Mouse (Mus musculus) midbrain, postnatal 0 days (tissue): ENCODE measurements at regions not wholly inside any gene's neighbourhood (a gene's known extent, or its start where the extent isn't known, plus 50 kb on each side); places are given as distances from the start of the nearest gene placed in this dataset.

ENCODE experiments used
- ATAC-seq: fragments of 200-750 bp; cut with Nextera tagmentation; 2 replicates; pipeline ENCODE4 v1.8.0; 2017; ENCODE audit warnings: moderate number of reproducible peaks, mild to moderate bottlenecking, moderate TSS enrichment, moderate library complexity; ENCODE audit not compliant: low FRiP score
- DNase-seq: peaks from one replicate; pipeline ENCODE4 v3.0.0-alpha.2; 2015; ENCODE audit warnings: low spot score
- H3K27ac ChIP-seq: fragments of 300-500 bp; sonication (generic); 2 replicates; pipeline ENCODE4 v1.5.1; 2014; ENCODE audit warnings: low read depth, mild to moderate bottlenecking, low read length, mixed read lengths
- H3K27me3 ChIP-seq: fragments of 300-500 bp; sonication (generic); 2 replicates; pipeline ENCODE4 v1.6.1; 2014; ENCODE audit warnings: low read length, control low read depth, mixed read lengths; ENCODE audit not compliant: insufficient read depth
- H3K36me3 ChIP-seq: fragments of 300-500 bp; sonication (generic); 2 replicates; pipeline ENCODE4 v1.6.1; 2014; ENCODE audit warnings: low read length, control low read depth, mixed read lengths; ENCODE audit not compliant: insufficient read depth
- H3K4me1 ChIP-seq: fragments of 300-500 bp; sonication (generic); 2 replicates; pipeline ENCODE4 v1.6.1; 2014; ENCODE audit warnings: mild to moderate bottlenecking, control low read depth, antibody characterized with exemption, low read length, mixed read lengths; ENCODE audit not compliant: insufficient read depth
- H3K4me2 ChIP-seq: fragments of 300-500 bp; sonication (generic); 2 replicates; pipeline ENCODE4 v1.6.1; 2014; ENCODE audit warnings: low read depth, mild to moderate bottlenecking, low read length, mixed read lengths; ENCODE audit not compliant: poor library complexity, severe bottlenecking
- H3K4me3 ChIP-seq: fragments of 300-500 bp; sonication (generic); 2 replicates; pipeline ENCODE4 v1.5.1; 2014; ENCODE audit warnings: low read depth, mild to moderate bottlenecking, low read length, moderate library complexity
- H3K9ac ChIP-seq: fragments of 300-500 bp; sonication (generic); replicated peaks from 2 replicates; pipeline ENCODE4 v1.6.1; 2014; ENCODE audit warnings: mild to moderate bottlenecking, low read length, moderate library complexity, mixed read lengths; ENCODE audit not compliant: poor library complexity, severe bottlenecking
- H3K9me3 ChIP-seq: fragments of 300-500 bp; sonication (generic); 2 replicates; pipeline ENCODE4 v1.6.1; 2016; ENCODE audit warnings: low read length, control low read depth
- CTCF ChIP-seq: IDR thresholded peaks from 2 replicates; pipeline ENCODE4 v1.5.1; 2016; ENCODE audit warnings: antibody characterized with exemption, mild to moderate bottlenecking
- WGBS: fragments of 180-500 bp; shearing (Covaris S2); extraction: QIAGEN DNeasy Blood & Tissue Kit; methylation state at CpG from one replicate; pipeline ENCODE4 v1.1.7; 2014; 5-methylcytosine and 5-hydroxymethylcytosine counted together

DNA sequence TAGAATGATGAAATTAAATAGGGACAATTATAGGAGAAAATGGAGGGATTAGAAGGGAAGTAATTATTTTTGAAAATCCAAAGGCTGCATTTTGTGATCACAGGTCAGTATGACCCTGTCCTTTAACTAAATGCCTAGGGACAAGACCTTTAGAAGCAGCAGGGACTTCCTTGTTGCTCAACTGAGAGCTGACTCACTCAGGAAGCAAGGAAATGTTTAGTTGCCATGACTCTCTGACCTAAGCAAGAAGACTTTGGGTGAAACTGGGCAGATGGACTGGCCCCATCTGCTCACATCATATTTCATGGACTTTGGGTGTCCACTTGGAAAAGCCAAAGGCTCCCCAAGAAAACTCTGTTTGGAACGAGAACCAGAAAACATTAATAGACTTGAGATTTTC is 76.9 kb upstream of the Prl start:
- Histone ChIP-seq H3K9me3 (no peaks in the 10 kb centered on the region), H3K27me3 (no peaks in the 10 kb centered on the region), H3K4me2 (no peak overlapping the region), H3K4me3 (no peak overlapping the region), H3K4me1 (no peaks in the 10 kb centered on the region), H3K36me3 (no peaks in the 10 kb centered on the region), H3K9ac (no peak overlapping the region), H3K27ac (no peak overlapping the region)
- WGBS = 96% methylated on average over 1 of the region's 1 CpGs
- ATAC-seq (no peak), DNase-seq (no peak)
- no peak for TF ChIP-seq CTCF
